Mouse (Mus musculus) heart, embryonic 11.5 days (tissue): ENCODE results near the gene S100a5. TPM values are rescaled to one million over a fixed set of nuclear protein-coding genes. Genes with fewer than 3 reads are reported as not detected.

ENCODE experiments used
- ATAC-seq: fragments of 200-750 bp; cut with Nextera tagmentation; replicated peaks from 2 replicates; pipeline ENCODE4 v1.8.0; 2017; ENCODE audit warnings: moderate library complexity; ENCODE audit not compliant: insufficient number of reproducible peaks, low FRiP score, low TSS enrichment
- H3K27ac ChIP-seq: fragments of 300-500 bp; sonication (generic); 2 replicates; pipeline ENCODE4 v1.5.1; 2014; ENCODE audit warnings: mild to moderate bottlenecking, low read depth, low read length
- H3K27me3 ChIP-seq: fragments of 300-500 bp; sonication (generic); 2 replicates; pipeline ENCODE4 v1.6.1; 2014; ENCODE audit warnings: mild to moderate bottlenecking, low read length, mixed read lengths; ENCODE audit not compliant: control insufficient read depth, insufficient read depth
- H3K36me3 ChIP-seq: fragments of 300-500 bp; sonication (generic); 2 replicates; pipeline ENCODE4 v1.6.1; 2014; ENCODE audit warnings: mild to moderate bottlenecking, low read length, moderate library complexity, mixed read lengths; ENCODE audit not compliant: control insufficient read depth, insufficient read depth
- H3K4me1 ChIP-seq: fragments of 300-500 bp; sonication (generic); 2 replicates; pipeline ENCODE4 v1.6.1; 2014; ENCODE audit warnings: low read length; ENCODE audit not compliant: control insufficient read depth, insufficient read depth
- H3K4me2 ChIP-seq: fragments of 300-500 bp; sonication (generic); 2 replicates; pipeline ENCODE4 v1.6.1; 2014; ENCODE audit warnings: mild to moderate bottlenecking, moderate library complexity
- H3K4me3 ChIP-seq: fragments of 300-500 bp; sonication (generic); 2 replicates; pipeline ENCODE4 v1.5.1; 2014; ENCODE audit warnings: low read depth, low read length
- H3K9ac ChIP-seq: fragments of 300-500 bp; sonication (generic); 2 replicates; pipeline ENCODE4 v1.6.1; 2014; ENCODE audit warnings: mild to moderate bottlenecking, low read depth, low read length, moderate library complexity
- H3K9me3 ChIP-seq: fragments of 300-500 bp; sonication (generic); replicated peaks from 2 replicates; pipeline ENCODE4 v1.6.1; 2016; ENCODE audit warnings: low read length; ENCODE audit not compliant: control insufficient read depth
- WGBS: fragments of 180-500 bp; shearing (Covaris S2); extraction: QIAGEN DNeasy Blood & Tissue Kit; methylation state at CpG from one replicate; pipeline ENCODE4 v1.1.7; 2014; ENCODE audit not compliant: insufficient replicate concordance; 5-methylcytosine and 5-hydroxymethylcytosine counted together
- polyA plus RNA-seq: library from polyadenylated mRNA; unstranded; fragments of >200 nt; fragmentation: Nextera tagmentation; extraction: Ambion mirVana; gene quantifications from 2 replicates; pipeline ENCODE4 v1.2.1, GENCODE M21; 2014

S100a5 gene
- polyA plus RNA-seq, 1 experiment from 2014 or later, result not detected

GRCm38 (mm10) chr3:90594466-90594865 lies 13.9 kb upstream of the S100a5 start:
- Histone ChIP-seq H3K4me2 (no peak overlapping the region), H3K27ac (no peak overlapping the region), H3K4me1 (no peaks in the 10 kb centered on the region), H3K9ac (no peak overlapping the region), H3K27me3 (no peaks in the 10 kb centered on the region), H3K9me3 (no peaks in the 10 kb centered on the region), H3K36me3 (no peaks in the 10 kb centered on the region), H3K4me3 (no peak overlapping the region)
- WGBS, result 57% methylated on average over 1 of the region's 1 CpGs
- no peak for ATAC-seq

GRCm38 (mm10) chr3:90595556-90595955 lies 12.8 kb upstream of the S100a5 start:
- Histone ChIP-seq H3K9me3 (no peaks in the 10 kb centered on the region), H3K4me1 (no peaks in the 10 kb centered on the region), H3K36me3 (no peaks in the 10 kb centered on the region), H3K4me3 (no peak overlapping the region), H3K4me2 (no peak overlapping the region), H3K27ac (no peak overlapping the region), H3K27me3 (no peaks in the 10 kb centered on the region), H3K9ac (no peak overlapping the region)
- ATAC-seq, result no peak
- WGBS, result 59% methylated on average over 5 of the region's 5 CpGs

GRCm38 (mm10) chr3:90596810-90597209 lies 11.5 kb upstream of the S100a5 start:
- Histone ChIP-seq H3K9me3 (no peaks in the 10 kb centered on the region), H3K36me3 (no peaks in the 10 kb centered on the region), H3K4me2 (no peak overlapping the region), H3K27me3 (no peaks in the 10 kb centered on the region), H3K27ac (no peak overlapping the region), H3K9ac (no peak overlapping the region), H3K4me1 (no peaks in the 10 kb centered on the region), H3K4me3 (no peak overlapping the region)
- whole genome bisulfite sequencing, result 86% methylated on average over 6 of the region's 6 CpGs
- no peak for ATAC-seq

- no peak overlapping the region for H3K9ac ChIP-seq
- H3K9me3 ChIP-seq, result no peaks in the 10 kb centered on the region
- no peak overlapping the region for H3K4me2 ChIP-seq
- 26% methylated on average over 6 of the region's 6 CpGs for WGBS
- H3K27me3 ChIP-seq, result no peaks in the 10 kb centered on the region
- H3K4me3 ChIP-seq, result no peak overlapping the region
- H3K27ac ChIP-seq, result no peak overlapping the region
- no peak for ATAC-seq
- H3K4me1 ChIP-seq, result no peaks in the 10 kb centered on the region
- H3K36me3 ChIP-seq, result no peaks in the 10 kb centered on the region
Measured at GRCm38 (mm10) chr3:90597736-90598135, 10.6 kb upstream of the S100a5 start.

- no peak for ATAC-seq
Measured at GRCm38 (mm10) chr3:90598212-90598611, 10.1 kb upstream of the S100a5 start.

GRCm38 (mm10) chr3:90599401-90599800 lies 8.9 kb upstream of the S100a5 start:
- H3K9ac ChIP-seq, result no peak overlapping the region
- H3K4me3 ChIP-seq, result no peak overlapping the region
- H3K9me3 ChIP-seq, result no peaks in the 10 kb centered on the region
- H3K4me2 ChIP-seq, result no peak overlapping the region
- whole genome bisulfite sequencing, result 68% methylated on average over 3 of the region's 3 CpGs
- H3K27ac ChIP-seq, result no peak overlapping the region
- no peaks in the 10 kb centered on the region for H3K36me3 ChIP-seq
- peaks cover 5% of the 10 kb centered on the region; the same call in 1 of the 2 replicates for H3K4me1 ChIP-seq
- ATAC-seq, result no peak
- no peaks in the 10 kb centered on the region for H3K27me3 ChIP-seq

More at GRCm38 (mm10) chr3:90598212-90598611, 10.1 kb upstream of the S100a5 start:
- no peak overlapping the region for H3K9ac ChIP-seq
- H3K4me1 ChIP-seq, result 0 out of 2 replicates have a peak, but pooled peaks cover under 1% of the 10 kb centered on the region
- H3K27me3 ChIP-seq, result no peaks in the 10 kb centered on the region
- no peak overlapping the region for H3K27ac ChIP-seq
- WGBS, result 81% methylated on average over 4 of the region's 4 CpGs
- H3K4me2 ChIP-seq, result no peak overlapping the region
- no peaks in the 10 kb centered on the region for H3K9me3 ChIP-seq
- no peak overlapping the region for H3K4me3 ChIP-seq
- H3K36me3 ChIP-seq, result no peaks in the 10 kb centered on the region

GRCm38 (mm10) chr3:90600036-90600435 lies 8.3 kb upstream of the S100a5 start:
- no peaks in the 10 kb centered on the region for H3K9me3 ChIP-seq
- H3K9ac ChIP-seq, result no peak overlapping the region
- H3K4me1 ChIP-seq, result peaks cover 5% of the 10 kb centered on the region; the same call in 1 of the 2 replicates
- 70% methylated on average over 6 of the region's 6 CpGs for WGBS
- no peak overlapping the region for H3K4me3 ChIP-seq
- no peak overlapping the region for H3K27ac ChIP-seq
- H3K27me3 ChIP-seq, result no peaks in the 10 kb centered on the region
- no peak overlapping the region for H3K4me2 ChIP-seq
- no peak for ATAC-seq
- no peaks in the 10 kb centered on the region for H3K36me3 ChIP-seq

- Histone ChIP-seq H3K4me2 (no peak overlapping the region), H3K36me3 (no peaks in the 10 kb centered on the region), H3K4me3 (no peak overlapping the region), H3K27me3 (no peaks in the 10 kb centered on the region), H3K9me3 (no peaks in the 10 kb centered on the region), H3K4me1 (peaks cover 5% of the 10 kb centered on the region; the same call in 1 of the 2 replicates), H3K27ac (no peak overlapping the region), H3K9ac (no peak overlapping the region)
- no peak for ATAC-seq
- WGBS, result 64% methylated on average over 8 of the region's 8 CpGs
Measured at GRCm38 (mm10) chr3:90600458-90601195, 7.7 kb upstream of the S100a5 start.
